Mouse (Mus musculus): ENCODE results near the gene Erg.

DNA sequence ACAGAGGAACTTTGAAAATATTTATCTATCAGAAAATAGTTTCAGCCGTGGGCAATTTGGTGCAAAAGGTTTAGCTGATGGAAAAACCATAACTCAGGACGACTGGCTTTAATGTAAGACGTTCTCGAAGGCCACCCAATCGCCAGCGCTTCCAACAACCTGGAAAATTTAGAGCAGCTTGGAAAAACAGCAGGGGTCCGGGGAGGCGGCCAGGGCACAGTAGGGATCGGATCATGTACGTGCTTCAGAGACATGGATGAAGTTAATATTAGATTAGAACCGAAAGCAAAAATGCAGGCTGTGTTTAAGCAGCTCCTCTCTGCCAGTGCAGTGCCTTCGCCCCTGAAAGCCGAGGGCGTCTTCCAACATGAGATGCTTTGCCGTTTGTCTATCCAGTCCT, 31.8 kb upstream of the Erg start:
- TF ChIP-seq CTCF (IDR thresholded peaks at IDR 0.05; ENCODE audit: borderline replicate concordance, insufficient read depth, low read depth, low read length) (no peak), POLR2A (IDR thresholded peaks at IDR 0.05; ENCODE audit: borderline replicate concordance, insufficient read depth, low read length) (no peak)
